Mouse (Mus musculus) megakaryocyte, embryonic 14.5 days (primary cell): ENCODE data around the gene D17Wsu92e.

Experiments
- FLI1 ChIP-seq: IDR thresholded peaks from 2 replicates; pipeline ENCODE4 v1.6.1; 2012; ENCODE audit warnings: low read length, inconsistent platforms, mixed read lengths
- GATA1 ChIP-seq: IDR thresholded peaks from 3 replicates; pipeline ENCODE4 v1.6.1; 2012; ENCODE audit warnings: mixed read lengths, low read length, inconsistent platforms, borderline replicate concordance

DNA sequence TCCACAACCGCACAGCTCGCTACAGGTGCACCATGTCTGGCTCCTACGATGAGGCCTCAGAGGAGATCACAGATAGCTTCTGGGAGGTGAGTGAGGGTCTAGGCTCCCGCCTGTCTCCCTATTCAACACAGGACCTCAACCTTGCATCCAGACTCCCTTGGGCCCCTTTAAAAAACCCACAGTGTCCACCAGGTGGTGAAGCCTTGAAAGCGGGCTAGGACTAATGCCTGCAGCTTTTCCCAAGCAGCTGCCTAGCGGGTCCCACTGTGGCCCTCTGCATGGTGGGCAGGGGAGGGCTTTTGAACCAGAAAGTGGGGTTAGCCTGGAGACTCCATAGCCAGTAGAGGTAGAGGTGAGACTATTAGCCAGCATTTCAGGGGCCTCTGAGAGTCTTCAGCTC, 118.6 kb downstream of the D17Wsu92e start:
- no peak for TF ChIP-seq FLI1
- TF ChIP-seq GATA1: no peak
